Mouse (Mus musculus) myocyte (in vitro differentiated cells): ENCODE data around the gene Gm13090. TPM values are rescaled to one million over a fixed set of nuclear protein-coding genes. Genes with fewer than 3 reads are reported as not detected.

ENCODE experiments used
- H3K27me3 ChIP-seq: one replicate; pipeline ENCODE4 v1.6.1; 2011; ENCODE audit not compliant: control insufficient read depth, insufficient read depth, insufficient read length
- H3K36me3 ChIP-seq: one replicate; pipeline ENCODE4 v1.6.1; 2011; ENCODE audit not compliant: control insufficient read depth, insufficient read depth
- H3K4me2 ChIP-seq: one replicate; pipeline ENCODE4 v1.6.1; 2011; ENCODE audit warnings: low read depth, control low read depth
- H3K4me3 ChIP-seq: one replicate; pipeline ENCODE4 v1.5.1; 2011; ENCODE audit warnings: mild to moderate bottlenecking, control low read depth, moderate library complexity
- H3K79me2 ChIP-seq: one replicate; pipeline ENCODE4 v1.6.1; 2011; ENCODE audit not compliant: control insufficient read depth, insufficient read depth
- H3ac ChIP-seq: one replicate; pipeline ENCODE4 v1.6.1; 2011; ENCODE audit not compliant: control insufficient read depth, insufficient read length
- CEBPB ChIP-seq: IDR thresholded peaks from 2 replicates; pipeline ENCODE4 v1.6.1; 2011; ENCODE audit warnings: mild to moderate bottlenecking, moderate library complexity; ENCODE audit not compliant: poor library complexity, insufficient read depth, severe bottlenecking
- E2F4 ChIP-seq: IDR thresholded peaks from one replicate; pipeline ENCODE4 v1.6.1; 2011; ENCODE audit warnings: mild to moderate bottlenecking, control low read depth, moderate library complexity; ENCODE audit not compliant: insufficient read depth
- MAX ChIP-seq: IDR thresholded peaks from one replicate; pipeline ENCODE4 v1.6.1; 2011; ENCODE audit warnings: low read depth, mild to moderate bottlenecking, control low read depth
- MYOD1 ChIP-seq, 3 experiments: IDR thresholded peaks; one replicate each; pipeline ENCODE4 v1.6.1; 2011; ENCODE audit warnings: control low read depth in 2 of 3, low read depth in 2 of 3, mild to moderate bottlenecking in 2 of 3, moderate library complexity in 1 of 3; ENCODE audit not compliant: insufficient read length in 2 of 3, control insufficient read depth in 1 of 3
- MYOG ChIP-seq, 3 experiments: IDR thresholded peaks; one replicate each; pipeline ENCODE4 v1.6.1; 2011; ENCODE audit warnings: control low read depth in 2 of 3, low read depth in 2 of 3, mild to moderate bottlenecking in 2 of 3; ENCODE audit not compliant: insufficient read length in 2 of 3, control insufficient read depth in 1 of 3, insufficient read depth in 1 of 3
- POLR2A ChIP-seq: IDR thresholded peaks from one replicate; pipeline ENCODE4 v1.6.1; 2011; ENCODE audit warnings: low read depth, mild to moderate bottlenecking, control low read depth, moderate library complexity; ENCODE audit not compliant: insufficient read length
- POLR2AphosphoS2 ChIP-seq: IDR thresholded peaks from one replicate; pipeline ENCODE4 v1.6.1; 2011; ENCODE audit warnings: low read depth, control low read depth; ENCODE audit not compliant: insufficient read length
- REST ChIP-seq: IDR thresholded peaks from one replicate; pipeline ENCODE4 v1.6.1; 2011; ENCODE audit warnings: mild to moderate bottlenecking, control low read depth, moderate library complexity; ENCODE audit not compliant: insufficient read depth, insufficient read length
- SRF ChIP-seq: IDR thresholded peaks from one replicate; pipeline ENCODE4 v1.6.1; 2011; ENCODE audit warnings: low read depth; ENCODE audit not compliant: control insufficient read depth, insufficient read length
- TCF12 ChIP-seq: IDR thresholded peaks from one replicate; pipeline ENCODE4 v1.6.1; 2011; ENCODE audit warnings: mild to moderate bottlenecking, control low read depth; ENCODE audit not compliant: poor library complexity, insufficient read depth, severe bottlenecking
- TCF3 ChIP-seq: IDR thresholded peaks from one replicate; pipeline ENCODE4 v1.6.1; 2011; ENCODE audit warnings: low read depth, control low read depth; ENCODE audit not compliant: insufficient read length
- USF1 ChIP-seq: IDR thresholded peaks from one replicate; pipeline ENCODE4 v1.6.1; 2011; ENCODE audit warnings: low read depth, mild to moderate bottlenecking, control low read depth, moderate library complexity
- polyA plus RNA-seq: library from polyadenylated mRNA; unstranded; fragments of >200 nt; fragmentation: generic; extraction: Trizol; gene quantifications from one replicate; pipeline ENCODE4 v1.2.1, GENCODE M21; 2012; ENCODE audit warnings: missing spikeins

Gm13090 gene
- polyA plus RNA-seq, 1 experiment: not detected

DNA sequence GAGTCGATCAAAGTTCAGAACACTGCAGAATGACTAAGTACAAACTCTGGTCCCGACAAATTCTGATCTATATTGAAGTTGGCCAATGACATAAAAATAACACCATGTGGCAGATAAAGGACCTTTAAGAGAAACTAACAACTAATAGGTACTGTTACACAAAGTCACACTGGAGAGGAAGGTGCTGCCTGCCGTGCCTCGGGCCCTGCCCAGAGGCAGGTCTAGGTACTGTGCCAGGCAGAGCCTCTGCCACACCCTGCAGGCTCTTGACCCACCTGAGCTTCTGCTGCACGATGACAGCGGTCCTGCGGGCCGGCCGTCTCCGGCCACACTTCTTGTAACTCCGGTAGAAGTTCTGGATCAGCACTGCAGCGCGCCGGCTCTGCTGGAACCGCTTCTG lies 14.6 kb upstream of the Gm13090 start:
- H3K4me2 ChIP-seq: no peak overlapping the region
- TF ChIP-seq CEBPB (no peak), E2F4 (no peak), REST (no peak), TCF3 (no peak), MYOG (IDR thresholded peaks at IDR 0.05; ENCODE audit: control insufficient read depth in 1 of 3, insufficient read depth in 1 of 3, insufficient read length in 2 of 3, low read depth in 2 of 3) (no peak), MYOD1 (IDR thresholded peaks at IDR 0.05; ENCODE audit: control insufficient read depth in 1 of 3, insufficient read length in 2 of 3, low read depth in 2 of 3) (no peak), USF1 (no peak), POLR2A (no peak), POLR2AphosphoS2 (no peak), TCF12 (no peak), MAX (no peak), SRF (no peak)
- no peaks in the 10 kb centered on the region for H3K79me2 ChIP-seq
- H3K36me3 ChIP-seq: no peaks in the 10 kb centered on the region
- peaks cover 57% of the 10 kb centered on the region for H3K27me3 ChIP-seq
- no peak overlapping the region for H3ac ChIP-seq
- no peak overlapping the region for H3K4me3 ChIP-seq

DNA sequence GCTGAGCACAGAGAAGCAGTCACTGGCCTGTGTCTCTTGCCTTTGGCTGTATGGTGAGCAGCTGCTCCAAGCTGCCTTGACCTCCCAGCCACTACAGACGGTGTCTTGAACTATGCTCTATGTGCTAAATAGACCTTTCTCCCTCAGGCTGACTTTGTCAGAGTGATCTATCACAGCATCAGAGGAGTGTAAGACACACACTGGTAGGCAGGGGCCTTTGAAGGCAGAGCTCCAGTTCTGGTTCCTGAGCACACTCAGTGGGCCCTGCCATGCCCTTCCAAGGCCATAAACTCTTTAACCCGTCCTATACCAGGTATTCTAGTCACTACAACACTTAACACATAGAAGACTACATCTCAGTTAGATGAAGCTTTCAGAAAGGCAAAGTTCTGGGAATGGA lies 8.0 kb upstream of the Gm13090 start:
- no peaks in the 10 kb centered on the region for H3K79me2 ChIP-seq
- H3ac ChIP-seq: no peak overlapping the region
- no peak overlapping the region for H3K4me2 ChIP-seq
- H3K36me3 ChIP-seq: no peaks in the 10 kb centered on the region
- no peak overlapping the region for H3K4me3 ChIP-seq
- TF ChIP-seq USF1 (no peak), MAX (no peak), POLR2A (no peak), REST (no peak), TCF12 (no peak)
- peaks cover 40% of the 10 kb centered on the region for H3K27me3 ChIP-seq

DNA sequence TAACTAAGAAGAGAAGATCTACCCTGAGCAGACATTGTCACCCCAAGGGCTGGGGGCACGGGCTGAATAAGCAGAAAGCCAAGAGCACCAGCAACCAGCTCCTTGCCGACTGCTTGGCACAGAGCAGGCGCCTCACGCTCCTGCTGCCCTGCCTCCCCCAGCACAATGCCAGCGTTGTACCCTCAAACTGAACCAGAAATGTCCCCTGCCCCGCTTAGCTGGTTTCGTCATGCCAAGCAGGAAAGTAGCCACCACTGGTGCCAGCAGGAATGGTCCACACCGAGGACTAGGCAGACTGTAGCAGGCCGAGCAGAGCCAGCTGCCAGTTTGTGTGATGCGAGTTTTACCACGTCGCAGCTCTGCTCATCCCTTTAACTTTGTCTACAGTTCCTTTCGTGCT lies 7.4 kb upstream of the Gm13090 start:
- Histone ChIP-seq H3K27me3 (peaks cover 36% of the 10 kb centered on the region), H3K79me2 (no peaks in the 10 kb centered on the region), H3K4me3 (no peak overlapping the region), H3ac (no peak overlapping the region), H3K36me3 (no peaks in the 10 kb centered on the region), H3K4me2 (no peak overlapping the region)
- TF ChIP-seq SRF: no peak
- TF ChIP-seq POLR2AphosphoS2: no peak
- no peak for TF ChIP-seq MYOD1 (IDR thresholded peaks at IDR 0.05; ENCODE audit: control insufficient read depth in 1 of 3, insufficient read length in 2 of 3, low read depth in 2 of 3)
- TF ChIP-seq E2F4: no peak
- TF ChIP-seq CEBPB: no peak
- TF ChIP-seq TCF3: no peak
- TF ChIP-seq MAX: no peak
- no peak for TF ChIP-seq USF1

DNA sequence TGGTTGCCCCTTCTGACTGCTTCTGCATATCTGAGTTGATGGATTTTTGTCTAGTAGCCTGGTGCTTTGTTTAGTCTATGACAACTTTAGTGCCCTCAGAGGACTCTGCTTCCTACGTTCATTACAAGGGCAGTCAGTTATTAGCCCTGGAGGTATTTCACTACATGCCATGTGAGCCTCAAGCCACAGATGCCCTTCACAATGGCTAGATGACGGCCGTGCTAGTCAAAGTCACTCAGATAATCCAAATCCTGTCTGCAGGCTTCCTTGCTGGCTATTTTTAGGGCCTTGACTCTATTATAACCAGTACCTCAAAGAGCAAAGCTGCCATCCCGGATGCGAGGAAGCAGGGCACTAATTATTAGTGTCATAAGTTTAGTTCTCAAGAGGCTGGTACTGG lies 6.3 kb upstream of the Gm13090 start:
- no peak overlapping the region for H3K4me3 ChIP-seq

GRCm38 (mm10) chr4:151087358-151087757 lies 2.0 kb upstream of the Gm13090 start:
- H3K79me2 ChIP-seq: no peaks in the 10 kb centered on the region
- H3K36me3 ChIP-seq: no peaks in the 10 kb centered on the region
- TF ChIP-seq SRF: no peak
- no peak for TF ChIP-seq POLR2AphosphoS2
- TF ChIP-seq E2F4: no peak
- TF ChIP-seq MYOD1 (IDR thresholded peaks at IDR 0.05; ENCODE audit: control insufficient read depth in 1 of 3, insufficient read length in 2 of 3, low read depth in 2 of 3): no peak
- TF ChIP-seq TCF12: no peak
- no peak for TF ChIP-seq POLR2A
- no peak for TF ChIP-seq REST
- TF ChIP-seq MYOG (IDR thresholded peaks at IDR 0.05; ENCODE audit: control insufficient read depth in 1 of 3, insufficient read depth in 1 of 3, insufficient read length in 2 of 3, low read depth in 2 of 3): no peak
- TF ChIP-seq CEBPB: no peak
- no peak for TF ChIP-seq TCF3
- TF ChIP-seq USF1: no peak
- no peak for TF ChIP-seq MAX

More for the DNA sequence above, 6.3 kb upstream of the Gm13090 start:
- no peak overlapping the region for H3K4me2 ChIP-seq
- H3K27me3 ChIP-seq: peaks cover 27% of the 10 kb centered on the region
- no peak overlapping the region for H3ac ChIP-seq
- H3K79me2 ChIP-seq: no peaks in the 10 kb centered on the region
- no peaks in the 10 kb centered on the region for H3K36me3 ChIP-seq
- no peak for TF ChIP-seq POLR2A
- TF ChIP-seq MAX: no peak
- TF ChIP-seq TCF12: no peak
- TF ChIP-seq SRF: no peak
- no peak for TF ChIP-seq CEBPB
- no peak for TF ChIP-seq REST
- TF ChIP-seq MYOG (IDR thresholded peaks at IDR 0.05; ENCODE audit: control insufficient read depth in 1 of 3, insufficient read depth in 1 of 3, insufficient read length in 2 of 3, low read depth in 2 of 3): no peak
- TF ChIP-seq TCF3: no peak
- no peak for TF ChIP-seq E2F4
- TF ChIP-seq MYOD1 (IDR thresholded peaks at IDR 0.05; ENCODE audit: control insufficient read depth in 1 of 3, insufficient read length in 2 of 3, low read depth in 2 of 3): no peak
- no peak for TF ChIP-seq USF1
- no peak for TF ChIP-seq POLR2AphosphoS2

More at GRCm38 (mm10) chr4:151087358-151087757, 2.0 kb upstream of the Gm13090 start:
- Histone ChIP-seq H3K27me3 (peaks cover 12% of the 10 kb centered on the region), H3K4me3 (no peak overlapping the region), H3K4me2 (no peak overlapping the region), H3ac (no peak overlapping the region)
